Mouse (Mus musculus) R1 (cell line): Measurements from ENCODE around the gene Arhgap35.
"Not testable (repeated sequence)": the region's sequence is repeated elsewhere in the genome, so short reads cannot be mapped to it uniquely, and the experiment has no call there.

Experiments used
- DNase-seq: peaks from one replicate; pipeline ENCODE4 v3.0.0-alpha.2; 2018; ENCODE audit warnings: low read depth, low spot score

Gene Arhgap35

DNA sequence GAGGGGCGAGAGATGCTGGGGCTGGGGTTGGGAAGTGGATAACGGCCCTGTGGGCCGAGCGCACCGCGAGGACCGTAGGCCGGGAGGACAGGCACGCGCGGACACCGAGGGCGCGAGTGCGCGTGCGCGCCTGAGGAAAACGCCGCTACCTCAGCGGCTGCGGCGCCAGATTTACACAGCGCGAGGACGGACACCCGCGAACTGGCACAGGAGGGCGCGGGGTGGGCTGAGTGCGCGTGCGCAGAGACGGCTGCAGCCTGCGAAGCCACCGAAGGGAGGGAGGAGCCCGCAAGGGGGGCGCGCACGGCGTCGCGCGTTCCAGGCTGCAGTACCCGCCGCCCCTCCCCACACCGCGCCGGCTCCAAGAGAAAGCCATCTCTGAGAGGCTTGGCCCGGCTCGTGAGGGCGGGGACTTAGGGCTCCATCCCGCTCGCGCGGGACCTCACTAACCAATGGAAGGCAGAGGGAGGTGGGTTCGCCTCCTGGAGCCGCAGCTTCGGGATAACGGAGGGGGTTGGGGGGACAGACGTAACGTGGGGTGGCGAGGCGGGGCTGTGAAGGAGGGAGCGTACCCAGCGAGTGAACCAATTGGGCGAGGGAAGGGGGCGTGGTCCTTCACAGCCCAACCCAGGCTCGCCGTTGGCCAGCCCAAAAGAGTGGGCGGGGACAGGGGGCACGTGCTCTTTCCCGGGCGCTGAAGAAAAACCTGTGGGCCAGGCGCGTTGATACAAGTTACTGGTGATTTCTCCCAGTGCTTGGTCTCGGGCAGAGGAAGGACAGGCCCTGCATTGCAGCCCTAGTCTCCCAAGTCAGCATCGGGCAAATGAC lies at the start of gene Arhgap35:
TSS of gene Arhgap35 (minus strand) at position 106 of the 828 bp plus-strand sequence.
- DNase-seq: peak; percentile 99

DNA sequence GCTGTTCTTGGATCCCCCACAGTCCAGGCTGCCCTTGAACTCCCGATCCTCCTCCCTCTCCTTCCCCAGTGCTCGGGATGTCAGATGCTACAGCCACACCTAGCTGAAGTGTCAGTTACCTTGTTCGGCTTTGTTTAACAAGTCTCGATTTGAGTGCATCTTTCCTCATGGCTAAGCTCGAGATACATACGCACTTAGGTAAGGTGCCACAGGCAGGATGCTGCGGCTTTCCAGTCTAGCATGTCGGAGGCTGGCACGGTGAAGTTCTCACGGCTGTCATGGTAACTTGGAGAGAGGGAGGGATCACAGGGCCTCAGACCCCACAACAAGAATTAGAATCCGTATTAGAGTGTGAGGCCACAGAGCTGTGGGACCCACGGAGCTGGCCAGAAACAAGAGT lies 29.5 kb upstream of the Arhgap35 start:
- DNase-seq: no peak

DNA sequence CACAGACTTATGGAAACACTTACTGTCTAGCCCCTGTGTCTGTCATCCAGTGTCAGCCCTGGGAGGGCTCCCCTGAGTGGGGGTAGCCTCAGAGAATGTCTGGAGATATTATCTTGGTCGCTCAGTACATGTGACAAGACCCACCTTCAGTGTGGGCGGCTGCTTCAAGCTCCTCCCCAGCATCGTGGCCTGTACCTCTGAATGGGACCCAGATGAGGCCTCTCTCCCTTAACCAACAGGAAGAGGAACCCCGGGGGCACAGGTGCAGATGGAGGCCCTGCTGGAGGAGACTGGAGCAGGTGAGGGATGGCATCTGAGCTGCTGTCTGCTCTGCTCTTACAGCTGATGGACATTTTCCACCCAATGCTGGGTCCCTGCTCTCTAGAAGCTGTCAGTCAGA lies 28.3 kb upstream of the Arhgap35 start:
- DNase-seq: not testable (repeated sequence)

DNA sequence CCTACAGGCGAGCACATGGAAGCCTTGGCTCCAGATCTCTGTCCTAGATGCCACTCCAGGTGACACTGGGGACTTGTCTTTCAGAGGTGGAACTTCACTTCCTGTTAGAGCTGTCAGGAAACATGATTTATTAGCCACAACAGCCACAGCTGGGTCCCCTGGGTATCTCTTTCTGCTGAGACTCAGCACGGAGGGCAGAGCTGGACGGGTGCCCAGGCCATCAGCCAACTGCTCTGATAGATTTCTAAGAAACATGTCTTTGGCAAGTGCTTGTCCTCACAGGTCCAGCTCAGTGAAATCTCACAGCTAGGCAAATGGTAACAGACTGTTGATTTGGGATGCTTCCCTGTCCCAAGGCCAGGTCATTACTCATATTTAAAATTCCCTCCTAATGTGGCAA lies 24.2 kb upstream of the Arhgap35 start:
- no peak for DNase-seq

DNA sequence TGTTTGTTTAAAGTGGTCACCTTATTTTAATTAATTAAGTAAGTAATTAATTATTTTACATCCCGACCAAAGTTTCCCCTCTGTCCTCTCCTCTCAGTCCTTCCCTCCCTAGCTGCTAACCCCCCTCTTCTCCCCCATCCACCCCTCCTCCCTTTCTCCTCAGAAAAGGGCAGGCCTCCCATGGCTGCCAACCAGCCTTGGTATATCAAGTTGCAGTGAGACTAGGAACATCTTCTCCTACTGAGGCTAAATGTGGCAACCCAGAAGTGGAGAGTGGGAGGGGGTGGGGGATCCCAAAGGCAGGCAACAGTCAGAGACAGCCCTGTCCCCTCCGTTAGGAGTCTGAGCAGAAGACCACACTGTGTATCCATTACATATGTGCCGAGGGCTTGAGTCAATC lies 20.3 kb upstream of the Arhgap35 start:
- no peak for DNase-seq

DNA sequence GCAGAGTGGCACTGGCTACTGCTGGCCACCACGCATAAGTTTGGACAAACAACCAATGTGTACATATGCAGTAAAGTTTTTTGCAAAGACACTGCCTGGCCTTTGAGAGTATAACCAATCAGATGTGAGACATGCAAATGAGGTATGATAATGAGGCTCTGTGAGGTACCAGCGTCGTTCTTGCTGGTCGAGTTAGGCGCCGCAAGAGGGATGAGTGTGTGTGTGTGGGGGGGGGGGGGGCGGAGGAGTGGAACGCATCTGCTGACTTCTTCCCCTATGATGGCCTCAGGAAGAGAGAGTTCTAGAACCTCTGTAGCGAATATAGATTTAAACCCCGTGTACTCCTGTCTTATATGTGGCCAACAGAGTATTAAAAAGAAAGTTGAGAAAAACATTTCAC lies 19.1 kb upstream of the Arhgap35 start:
- not testable (repeated sequence) for DNase-seq

DNA sequence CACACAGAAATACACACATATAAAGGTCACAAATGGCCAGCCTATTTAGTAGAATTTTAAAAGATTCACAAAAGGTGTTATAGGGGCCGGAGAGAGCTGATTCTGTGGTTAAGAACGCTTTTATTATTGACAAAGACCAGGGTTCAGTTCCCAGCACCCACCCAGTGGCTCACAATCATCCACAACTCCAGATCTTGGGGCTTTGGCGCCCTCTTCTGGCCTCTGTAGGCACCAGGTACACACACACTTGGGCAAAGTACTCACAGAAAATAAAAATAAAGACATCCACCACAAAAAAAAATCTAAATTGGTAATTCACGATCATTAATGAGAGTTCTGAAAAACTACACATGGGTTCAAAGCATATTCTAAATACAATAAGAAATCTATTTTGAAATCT lies 17.1 kb upstream of the Arhgap35 start:
- DNase-seq: peak; percentile 49

DNA sequence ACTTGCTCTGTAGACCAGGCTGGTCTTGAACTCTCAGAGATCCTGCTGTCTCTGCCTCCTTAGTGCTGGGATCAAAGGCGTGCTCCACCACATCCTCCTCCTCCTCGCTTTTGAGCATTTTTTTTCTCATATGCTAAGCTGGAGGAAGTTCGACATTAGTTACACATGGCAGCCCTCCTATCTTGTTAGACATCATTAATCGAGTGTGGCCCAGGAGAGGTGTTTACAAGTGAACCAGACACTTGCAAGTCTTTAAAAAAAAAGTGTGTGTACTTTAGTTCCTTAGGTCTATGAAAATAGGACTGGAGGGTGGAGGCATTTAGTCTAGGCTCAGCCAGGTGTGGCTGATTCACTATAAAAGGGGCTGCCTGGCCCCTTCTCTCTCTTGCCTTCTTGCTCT lies 16.2 kb upstream of the Arhgap35 start:
- DNase-seq: no peak

DNA sequence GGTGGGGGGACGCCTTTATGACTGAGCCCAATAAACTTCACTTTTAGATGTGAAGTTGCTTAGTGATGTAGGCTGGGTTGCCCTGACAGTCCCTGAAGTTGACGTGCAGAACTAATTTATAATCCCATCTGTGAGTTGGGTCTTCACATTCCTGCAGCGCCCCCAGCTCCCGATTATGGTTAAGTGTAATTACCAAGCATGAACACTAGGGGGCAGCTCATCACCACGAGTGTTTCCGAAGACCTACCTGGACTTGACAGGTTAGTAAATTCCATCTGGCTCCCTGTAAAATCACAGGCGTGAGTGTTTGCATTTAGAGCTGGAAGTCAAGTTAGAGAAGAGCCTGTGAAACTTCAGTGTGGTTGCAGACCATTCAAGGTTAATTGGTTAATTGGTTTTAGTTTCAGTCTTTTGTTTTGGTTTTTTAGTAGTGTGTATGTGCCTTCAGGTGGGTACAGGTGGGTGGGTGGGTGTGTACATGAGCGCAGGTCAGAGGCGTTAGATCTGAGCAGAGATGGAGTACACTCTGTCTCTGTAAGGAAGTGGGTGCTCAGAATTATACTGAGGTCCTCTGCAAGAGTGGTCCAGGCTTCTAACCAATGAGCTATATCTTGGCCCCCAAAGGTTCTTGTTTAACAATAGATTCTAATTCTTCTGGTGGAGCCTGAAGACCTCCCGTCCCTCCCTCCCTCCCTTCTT lies 15.0 kb upstream of the Arhgap35 start:
- DNase-seq: peak; percentile 77

DNA sequence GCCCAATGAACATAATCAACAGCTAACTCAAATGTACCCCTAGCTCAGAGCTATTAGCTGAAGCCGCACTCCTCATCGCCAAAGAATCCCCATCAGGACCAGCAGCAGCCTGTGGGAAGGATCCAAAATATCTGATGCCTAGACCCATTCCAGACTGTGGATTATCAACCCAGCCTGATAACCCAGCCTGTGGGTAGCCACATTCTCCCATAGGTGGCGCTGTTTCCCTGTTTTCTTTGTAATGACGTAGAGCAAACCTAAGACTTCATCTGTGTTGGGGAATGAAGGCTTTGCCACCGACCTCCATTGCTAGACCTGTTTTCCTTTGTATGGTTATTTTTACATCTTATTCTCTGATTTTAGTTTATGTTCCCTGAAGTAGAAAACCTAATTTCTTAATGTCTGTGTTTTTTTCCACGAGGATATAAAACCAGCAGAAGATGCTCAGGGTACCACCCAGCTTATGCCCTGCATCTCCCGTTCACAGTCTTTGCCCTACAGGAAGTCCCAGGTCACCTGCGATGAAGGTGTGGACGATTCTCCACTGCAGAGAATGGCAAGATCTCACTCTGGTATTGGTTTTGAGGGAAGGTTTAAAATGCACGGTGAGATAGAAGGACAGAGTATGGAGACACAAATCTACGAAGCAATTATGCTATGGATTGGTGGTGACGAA lies 13.4 kb upstream of the Arhgap35 start:
- peak; percentile 77 for DNase-seq

DNA sequence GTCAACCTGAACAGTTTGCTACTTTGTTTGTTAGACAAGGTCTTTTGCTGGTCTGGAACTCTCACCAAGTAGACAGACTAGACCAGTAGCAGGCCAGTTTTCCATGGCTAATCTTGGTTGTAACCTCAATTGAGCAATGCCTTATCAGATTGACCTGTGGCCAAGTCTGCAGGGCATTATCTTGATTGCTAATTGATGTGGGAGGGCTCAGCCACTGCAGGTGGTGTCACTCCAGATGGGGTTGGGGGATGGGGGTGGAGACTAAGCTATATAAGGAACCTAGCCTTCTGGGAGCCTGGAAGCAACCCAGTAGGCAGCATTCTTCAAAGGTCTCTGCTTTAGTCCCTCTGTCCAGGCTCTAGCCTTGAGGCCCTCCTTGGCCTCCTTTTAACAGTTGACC lies 8.9 kb upstream of the Arhgap35 start:
- peak; percentile 68 for DNase-seq

DNA sequence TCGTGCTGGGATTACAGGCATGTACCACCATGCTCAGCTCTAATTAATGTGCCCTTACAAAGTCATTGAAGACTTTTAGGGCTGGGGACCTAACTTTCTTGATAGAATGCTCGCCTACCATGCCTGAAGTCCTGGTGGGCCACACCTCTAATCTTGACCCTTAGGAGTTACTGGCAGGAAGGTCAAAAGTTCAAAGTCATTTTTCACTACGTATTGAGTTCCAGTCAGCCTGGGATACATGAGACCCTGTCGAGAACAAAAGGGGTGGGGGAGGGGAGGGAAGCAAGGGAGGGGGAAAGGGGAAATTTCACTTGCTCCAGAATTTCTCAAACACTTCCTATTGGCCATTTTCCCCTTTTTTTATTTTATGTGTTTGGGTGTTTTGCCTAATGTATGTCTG lies 8.3 kb upstream of the Arhgap35 start:
- DNase-seq: peak; percentile 82

DNA sequence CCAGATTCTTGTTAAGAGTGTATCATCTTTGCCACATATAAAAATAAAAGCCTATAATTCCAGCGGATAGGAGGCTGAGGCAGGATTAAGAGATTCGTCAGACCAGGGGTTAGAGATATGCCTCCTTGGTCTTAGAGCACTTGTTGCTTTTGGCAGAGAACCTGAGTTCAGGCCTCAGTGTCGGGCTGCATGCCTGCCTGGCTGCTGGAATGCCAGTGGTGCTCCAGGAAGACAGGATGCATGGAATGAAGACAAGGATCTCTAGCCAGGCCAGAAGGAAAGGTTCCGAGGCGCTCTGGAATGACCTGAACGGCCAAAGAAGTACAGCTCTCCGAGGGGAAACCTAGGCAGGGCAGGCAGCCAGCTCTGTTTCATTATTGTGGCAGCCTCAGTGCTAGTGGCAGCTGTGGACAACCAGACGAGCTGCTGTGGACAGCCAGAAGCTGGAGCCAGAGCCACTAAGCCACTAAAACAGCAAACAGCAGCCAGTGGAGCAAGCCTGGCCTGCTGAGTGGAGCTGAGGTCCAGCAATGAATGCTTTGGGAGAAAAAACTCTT lies 6.4 kb upstream of the Arhgap35 start:
- no peak for DNase-seq

DNA sequence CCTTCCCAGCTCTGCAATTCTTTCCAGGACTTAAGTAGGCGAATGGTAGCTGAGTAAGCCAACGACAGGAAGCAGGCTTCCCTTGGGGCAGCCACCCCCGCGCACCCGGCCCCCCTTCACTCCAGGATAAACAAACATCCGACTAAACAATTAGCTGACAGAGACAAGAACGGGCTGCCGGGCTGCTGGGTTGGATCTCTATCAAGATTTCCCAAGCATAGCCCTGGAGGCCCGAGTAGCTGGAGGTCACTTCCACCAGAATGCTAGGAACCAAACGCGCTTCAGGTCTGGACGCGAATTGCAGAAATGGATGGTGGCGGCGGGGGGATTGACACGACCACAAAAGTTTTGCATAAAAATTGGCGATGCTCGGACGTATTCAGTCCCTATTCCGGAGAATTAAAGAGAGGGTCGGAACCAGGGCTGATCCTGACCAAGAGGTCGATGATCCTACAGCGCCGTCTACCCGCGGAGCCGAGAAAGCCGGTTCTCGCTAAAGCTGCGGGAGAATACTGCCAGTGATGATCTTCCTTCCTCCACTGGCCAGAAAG lies 3.9 kb upstream of the Arhgap35 start:
- peak; percentile 42 for DNase-seq

DNA sequence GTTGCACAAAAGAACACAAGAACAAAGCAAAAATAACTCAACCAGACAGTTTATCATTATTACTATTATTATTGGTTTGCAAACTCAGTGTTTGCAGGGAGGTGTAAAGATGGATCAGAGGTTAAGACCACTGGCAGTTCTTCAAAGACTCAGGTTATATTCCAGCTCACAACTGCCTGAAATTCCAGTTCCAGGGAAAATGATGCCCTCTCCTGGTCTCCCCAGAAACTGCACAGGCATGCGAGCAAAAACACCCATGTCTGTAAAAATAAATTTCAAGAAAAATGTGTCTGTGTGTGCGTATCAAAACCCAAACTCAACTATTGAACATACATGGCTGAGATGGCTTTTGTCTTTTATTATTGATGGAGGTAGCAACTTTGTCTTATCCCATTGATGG lies 2.3 kb upstream of the Arhgap35 start:
- peak; percentile 64 for DNase-seq

DNA sequence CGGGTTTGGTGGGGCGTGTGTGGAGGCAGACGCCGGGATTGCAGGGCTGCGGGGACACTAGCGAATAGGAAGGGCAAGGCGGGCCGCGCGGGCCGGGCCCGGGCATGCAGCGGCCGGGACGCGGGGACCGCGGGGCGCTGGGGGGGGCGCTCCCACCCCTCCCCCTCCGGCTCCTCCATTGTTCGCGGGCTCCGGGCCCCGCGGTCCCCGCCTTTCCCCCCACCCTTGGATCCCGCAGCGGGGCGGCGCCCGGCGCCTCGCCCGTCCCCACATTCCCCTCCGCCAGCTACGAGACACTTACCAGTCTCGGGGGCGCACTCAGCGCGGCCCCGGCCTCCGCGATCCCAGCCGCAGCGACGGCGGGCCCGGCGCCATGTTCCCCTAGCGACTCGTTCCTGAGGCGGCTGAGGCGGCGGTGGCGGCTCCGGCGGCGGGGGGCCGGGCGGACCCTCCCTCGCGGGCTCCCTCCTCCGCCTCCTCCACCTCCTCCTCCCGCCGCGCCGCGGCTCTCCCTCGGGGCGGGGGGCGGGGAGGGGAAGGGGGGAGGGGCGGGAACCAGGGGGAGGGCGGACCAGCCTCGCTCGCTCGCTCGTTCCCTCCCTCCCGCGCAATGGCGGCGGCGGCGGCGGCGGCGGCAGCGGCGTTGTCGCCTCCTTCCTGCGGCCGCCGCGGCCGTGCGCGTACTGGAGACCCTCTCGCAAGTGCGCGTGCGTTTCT lies 464 bp downstream of the Arhgap35 start:
- no peak for DNase-seq

DNA sequence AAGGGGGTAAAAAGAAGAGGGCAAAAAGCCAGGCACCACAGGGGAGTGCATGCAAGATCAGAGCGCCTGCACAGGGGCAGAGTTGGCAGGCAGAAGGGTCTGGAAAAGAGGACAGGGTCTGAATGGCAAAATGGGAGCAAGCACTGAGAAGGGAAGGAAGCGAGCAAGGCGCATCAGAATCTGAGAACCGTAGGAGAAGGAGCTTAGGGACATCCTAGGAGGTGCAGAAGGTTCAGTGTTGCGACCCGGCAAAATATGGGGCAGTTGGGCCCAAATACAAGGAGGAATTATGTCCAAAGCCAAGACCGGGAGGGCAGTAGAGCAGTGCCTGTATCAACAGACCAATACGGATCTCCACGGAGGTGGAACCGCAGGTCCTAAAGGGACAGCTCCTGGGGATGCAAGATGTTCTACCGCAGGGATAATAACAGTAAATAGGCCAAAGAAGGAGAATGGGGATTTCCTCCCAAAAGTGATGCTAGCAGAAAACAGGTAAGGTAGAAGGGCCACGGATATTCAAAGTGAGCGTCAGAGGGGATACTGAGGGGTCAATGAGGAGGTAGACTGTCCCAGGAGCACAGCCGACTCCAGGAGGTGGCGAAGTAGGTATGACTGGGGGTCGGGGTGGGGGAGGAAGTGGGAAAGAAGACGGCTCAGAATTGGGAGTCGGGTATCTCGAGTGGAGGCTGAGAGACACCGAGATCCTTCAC lies 1.2 kb downstream of the Arhgap35 start:
- DNase-seq: peak; percentile 53

DNA sequence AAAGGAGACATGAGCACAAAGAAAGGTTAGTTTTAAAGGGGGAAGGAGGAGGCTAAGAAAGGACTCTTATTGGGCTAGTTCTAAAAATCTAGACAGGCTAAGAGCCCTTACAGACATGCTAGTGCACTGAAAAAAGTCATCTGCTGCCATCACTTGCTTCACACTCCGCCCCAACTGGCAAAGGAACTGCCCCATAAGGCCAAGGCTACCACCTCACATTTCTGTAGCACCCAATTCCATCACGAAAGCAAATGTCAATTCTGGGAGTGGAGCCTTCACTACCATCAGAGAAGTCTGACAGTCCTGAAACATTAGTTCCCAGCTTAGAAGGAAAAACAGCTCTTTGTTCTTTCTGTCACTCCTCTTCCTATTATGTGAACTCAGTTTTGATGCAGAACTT lies 4.4 kb downstream of the Arhgap35 start:
- DNase-seq: no peak

DNA sequence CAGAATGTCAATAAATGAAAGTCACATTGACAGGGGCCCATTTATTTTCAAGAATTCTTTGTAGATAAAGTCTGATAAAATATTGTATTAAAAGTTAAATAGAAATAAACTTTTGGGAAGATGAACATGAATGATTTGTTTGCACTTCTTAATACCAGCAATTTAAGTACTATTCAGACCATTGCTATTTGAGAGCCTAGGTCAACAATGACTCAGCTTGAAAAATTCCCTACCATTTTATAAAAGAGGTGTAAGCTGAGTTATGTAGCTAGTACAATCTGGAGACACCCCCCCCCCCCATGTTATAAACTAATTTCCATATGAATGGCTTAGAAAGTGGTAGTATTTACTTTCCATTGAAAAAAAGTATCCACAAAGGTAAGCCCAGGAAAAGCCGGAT lies 5.8 kb downstream of the Arhgap35 start:
- no peak for DNase-seq

DNA sequence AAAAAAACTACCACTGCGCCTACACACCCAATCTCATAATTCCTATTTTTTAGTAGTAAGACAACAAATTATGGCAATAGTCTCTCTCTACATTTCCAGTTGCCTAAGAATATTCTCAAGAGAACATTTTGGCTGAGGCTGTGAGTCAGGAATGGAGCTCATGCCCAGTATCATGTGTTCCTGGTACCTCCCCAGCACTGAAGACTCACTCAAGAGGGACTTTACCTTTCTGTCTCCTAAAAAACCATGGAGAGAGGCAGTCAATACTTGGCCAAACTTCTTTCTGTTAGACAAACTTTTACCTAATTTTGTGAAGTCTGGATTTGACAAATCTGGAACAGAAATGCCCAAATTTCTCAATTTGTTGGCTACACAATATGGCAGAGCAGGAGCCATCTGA lies 6.7 kb downstream of the Arhgap35 start:
- DNase-seq: no peak

DNA sequence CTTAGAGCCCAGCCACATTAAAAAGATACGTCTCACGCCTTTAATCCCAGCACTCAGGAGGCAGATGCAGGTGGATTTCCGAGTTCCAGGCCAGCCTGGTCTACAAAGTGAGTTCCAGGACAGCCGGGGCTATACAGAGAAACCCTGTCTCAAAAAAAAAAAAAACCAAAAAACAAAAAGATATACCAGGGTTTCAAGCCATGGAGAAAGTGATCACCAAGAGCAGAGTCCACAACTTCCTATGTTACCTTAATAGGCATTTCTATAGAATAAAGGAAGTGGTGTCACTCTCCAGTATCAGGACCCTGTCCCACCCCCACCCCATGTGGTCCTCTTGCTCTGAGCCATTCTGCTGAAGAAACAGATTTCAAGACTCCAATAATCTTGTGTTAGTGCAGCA lies 8.0 kb downstream of the Arhgap35 start:
- DNase-seq: not testable (repeated sequence)
